Mouse (Mus musculus) kidney, adult 2 months (tissue): ENCODE measurements around the gene Fam3c.

ENCODE experiments used
- CTCF ChIP-seq: fragments of 200-500 bp; conservative IDR thresholded peaks from 2 replicates; pipeline ENCODE4 v1.5.1; 2011; ENCODE audit warnings: low read depth, mild to moderate bottlenecking, control low read depth, low read length, moderate library complexity, mixed read lengths; ENCODE audit not compliant: insufficient read depth, insufficient read length
- POLR2A ChIP-seq: fragments of 200-500 bp; IDR thresholded peaks from one replicate; pipeline ENCODE4 v1.6.1; 2011; ENCODE audit warnings: low read depth, low read length, control low read depth

DNA sequence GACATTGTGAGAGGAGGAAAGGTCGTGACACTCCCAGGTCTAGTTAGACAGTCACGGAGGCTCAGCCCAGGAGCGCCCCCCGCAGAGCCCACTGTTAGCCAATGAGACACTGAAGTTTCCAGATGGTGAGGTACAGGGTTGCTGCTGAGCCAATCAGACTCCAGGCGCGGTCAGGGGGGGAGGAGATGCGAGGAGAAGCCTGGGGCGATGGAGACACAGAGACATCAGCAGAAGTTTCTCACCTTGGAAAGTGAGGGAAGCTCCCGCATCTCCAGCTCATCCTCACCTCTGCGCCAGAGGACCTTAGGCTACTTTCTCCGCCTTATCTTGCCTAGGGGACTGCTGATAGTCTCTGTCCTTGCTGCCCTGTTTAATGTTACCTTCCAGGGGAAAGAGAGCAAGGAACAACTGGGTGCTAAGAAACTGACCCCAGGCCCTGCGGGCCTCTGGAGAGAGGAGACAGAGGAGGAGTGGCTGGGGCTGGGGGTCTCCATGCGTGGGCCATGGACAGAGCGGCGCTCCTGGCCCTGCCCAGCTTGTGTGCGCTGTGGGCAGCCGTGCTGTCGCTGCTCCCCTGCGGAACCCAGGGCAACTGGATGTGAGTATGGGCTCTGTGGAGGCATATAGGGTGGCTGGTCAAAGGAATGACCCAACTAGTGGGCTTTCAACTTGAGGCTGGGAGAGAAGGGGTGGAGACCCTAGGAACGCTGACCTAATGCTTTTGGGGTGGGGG lies 67.9 kb downstream of the Fam3c start, which contains the start of gene Wnt16:
- no peak for TF ChIP-seq POLR2A
- TF ChIP-seq CTCF = no peak
